Mouse (Mus musculus) right cerebral cortex, adult 18-20 months (tissue): ENCODE measurements around the gene Sdc4.
A peak's percentile ranks its signal among the peaks of the same experiment; 100 is the strongest.

Experiments
- DNase-seq: peaks from one replicate; pipeline ENCODE4 v3.0.0; 2022; ENCODE audit warnings: mixed read lengths

The Sdc4 gene

GRCm38 (mm10) chr2:164429881-164430615 is 13.6 kb downstream of the Sdc4 start:
- DNase-seq: no peak

- no peak for DNase-seq
Measured at GRCm38 (mm10) chr2:164428451-164428850, 15.2 kb downstream of the Sdc4 start.

GRCm38 (mm10) chr2:164426952-164427351 is 16.7 kb downstream of the Sdc4 start:
- DNase-seq: no peak

GRCm38 (mm10) chr2:164426121-164426520 is 17.6 kb downstream of the Sdc4 start:
- DNase-seq: no peak

- DNase-seq: no peak
Measured at GRCm38 (mm10) chr2:164425401-164425800, 18.3 kb downstream of the Sdc4 start.

GRCm38 (mm10) chr2:164424406-164424805 is 19.3 kb downstream of the Sdc4 start:
- no peak for DNase-seq

- peak; percentile 35 for DNase-seq
Measured at GRCm38 (mm10) chr2:164423464-164423863, 20.2 kb downstream of the Sdc4 start.

- DNase-seq: no peak
Measured at GRCm38 (mm10) chr2:164422675-164423393, 20.9 kb downstream of the Sdc4 start.

- no peak for DNase-seq
Measured at GRCm38 (mm10) chr2:164421979-164422378, 21.7 kb downstream of the Sdc4 start.

GRCm38 (mm10) chr2:164421306-164421705 is 22.4 kb downstream of the Sdc4 start:
- no peak for DNase-seq

- DNase-seq: no peak
Measured at GRCm38 (mm10) chr2:164419489-164419888, 24.2 kb downstream of the Sdc4 start.

- DNase-seq: no peak
Measured at GRCm38 (mm10) chr2:164418308-164418875, 25.3 kb downstream of the Sdc4 start.

- DNase-seq: no peak
Measured at GRCm38 (mm10) chr2:164417198-164417597, 26.5 kb downstream of the Sdc4 start.

GRCm38 (mm10) chr2:164414581-164414980 is 29.1 kb downstream of the Sdc4 start:
- no peak for DNase-seq

- no peak for DNase-seq
Measured at GRCm38 (mm10) chr2:164414167-164414566, 29.5 kb downstream of the Sdc4 start.

- DNase-seq: peak; percentile 70
Measured at GRCm38 (mm10) chr2:164407708-164408107, 36.0 kb downstream of the Sdc4 start.

- no peak for DNase-seq
Measured at GRCm38 (mm10) chr2:164405519-164405918, 38.2 kb downstream of the Sdc4 start.

GRCm38 (mm10) chr2:164405060-164405459 is 38.6 kb downstream of the Sdc4 start, which contains the start of gene Matn4:
Matn4 (minus strand) TSS chr2:164405160.
- DNase-seq: no peak

- no peak for DNase-seq
Measured at GRCm38 (mm10) chr2:164404082-164404990, 39.4 kb downstream of the Sdc4 start.

GRCm38 (mm10) chr2:164403396-164404081 is 40.1 kb downstream of the Sdc4 start:
- DNase-seq: no peak

- peak; percentile 73 for DNase-seq
Measured at GRCm38 (mm10) chr2:164402906-164403305, 40.8 kb downstream of the Sdc4 start, which contains the start of gene Rbpjl. Rbpjl (plus strand) TSS chr2:164403141.

- DNase-seq: no peak
Measured at GRCm38 (mm10) chr2:164396911-164397310, 46.8 kb downstream of the Sdc4 start.
